Mouse (Mus musculus) spleen, postnatal 4 days (tissue): Measurements from ENCODE around the gene Mxra8.

Source experiments
- DNase-seq, 2 experiments: peaks; one replicate each; pipeline ENCODE4 v3.0.0; 2022; ENCODE audit warnings: low spot score in 2 of 2

Mxra8 gene

DNA sequence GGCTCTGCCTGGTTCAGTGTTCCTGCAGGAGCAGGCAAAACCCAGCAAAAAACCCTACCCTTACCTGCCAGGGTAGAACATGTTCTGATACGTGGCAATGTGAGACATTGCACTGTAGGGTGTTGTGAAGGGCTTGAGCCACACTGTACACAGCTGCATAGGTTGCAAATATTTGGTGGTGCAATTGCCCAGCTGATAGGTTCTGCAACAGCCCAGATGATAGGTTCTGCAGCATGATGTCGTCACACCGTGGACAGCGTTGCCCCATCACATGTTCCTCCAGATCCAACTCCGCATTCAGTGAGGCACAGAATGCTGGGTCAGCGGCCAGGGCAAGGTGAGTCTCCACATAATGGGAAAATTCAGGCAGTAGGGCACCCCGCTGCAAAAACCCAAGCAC, 22.3 kb downstream of the Mxra8 start:
- no peak for DNase-seq

DNA sequence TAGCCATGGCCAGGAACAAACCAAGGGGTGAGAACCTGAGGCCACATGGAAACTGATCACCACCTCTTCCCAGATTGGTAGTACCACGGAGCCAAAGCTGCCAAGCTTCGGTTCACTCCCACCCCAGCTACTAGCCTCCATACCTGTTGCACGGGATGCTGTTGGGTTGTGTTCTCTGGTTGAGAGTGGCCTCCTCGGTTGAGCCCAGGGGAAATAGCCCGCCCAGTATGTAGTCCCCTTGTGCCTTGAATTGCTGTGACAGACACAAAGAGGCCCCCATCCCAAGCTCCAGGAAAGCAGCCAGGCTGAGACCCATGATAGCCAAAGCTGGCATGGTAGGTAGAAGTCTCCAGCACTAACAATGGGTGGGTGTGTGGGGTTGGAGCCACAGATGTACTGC, 23.5 kb downstream of the Mxra8 start, which contains the start of gene Tas1r3:
Gene Tas1r3, minus strand, starts transcription at position 362 of the 400 bp plus-strand sequence.
- DNase-seq: no peak

DNA sequence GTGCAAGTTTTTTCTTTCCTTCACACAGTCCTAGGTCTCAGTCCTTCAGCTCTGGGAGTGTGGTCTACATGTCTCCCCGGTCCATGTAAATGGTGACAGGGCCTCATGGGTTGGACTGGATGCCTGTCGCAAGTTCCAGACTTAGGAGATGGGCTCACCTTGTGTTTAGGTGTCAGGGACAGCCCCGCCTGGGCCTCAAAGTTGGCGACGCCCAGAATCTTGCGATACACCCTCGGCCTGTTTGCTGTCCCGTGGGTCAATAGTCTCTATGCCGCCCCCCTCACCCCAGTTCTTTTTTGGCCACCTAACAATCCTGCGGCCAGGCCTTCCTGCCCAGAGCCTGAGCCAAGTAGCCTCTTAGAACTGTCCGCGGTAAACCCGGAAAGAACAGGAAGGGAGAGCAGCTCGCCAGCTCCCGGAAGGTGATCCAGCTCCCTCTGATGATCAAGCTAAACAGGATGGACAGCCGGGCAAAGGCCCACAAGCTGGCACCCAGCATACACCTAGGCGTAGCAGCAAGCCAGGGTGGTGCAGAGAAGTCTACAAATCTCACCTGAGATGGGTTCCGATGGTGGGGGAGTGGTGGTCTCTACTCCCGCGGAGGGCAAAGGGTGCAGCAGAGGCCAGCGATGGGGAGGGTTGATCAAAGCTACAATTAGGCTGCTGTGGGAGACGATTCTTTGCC, 29.3 kb downstream of the Mxra8 start:
- no peak for DNase-seq

DNA sequence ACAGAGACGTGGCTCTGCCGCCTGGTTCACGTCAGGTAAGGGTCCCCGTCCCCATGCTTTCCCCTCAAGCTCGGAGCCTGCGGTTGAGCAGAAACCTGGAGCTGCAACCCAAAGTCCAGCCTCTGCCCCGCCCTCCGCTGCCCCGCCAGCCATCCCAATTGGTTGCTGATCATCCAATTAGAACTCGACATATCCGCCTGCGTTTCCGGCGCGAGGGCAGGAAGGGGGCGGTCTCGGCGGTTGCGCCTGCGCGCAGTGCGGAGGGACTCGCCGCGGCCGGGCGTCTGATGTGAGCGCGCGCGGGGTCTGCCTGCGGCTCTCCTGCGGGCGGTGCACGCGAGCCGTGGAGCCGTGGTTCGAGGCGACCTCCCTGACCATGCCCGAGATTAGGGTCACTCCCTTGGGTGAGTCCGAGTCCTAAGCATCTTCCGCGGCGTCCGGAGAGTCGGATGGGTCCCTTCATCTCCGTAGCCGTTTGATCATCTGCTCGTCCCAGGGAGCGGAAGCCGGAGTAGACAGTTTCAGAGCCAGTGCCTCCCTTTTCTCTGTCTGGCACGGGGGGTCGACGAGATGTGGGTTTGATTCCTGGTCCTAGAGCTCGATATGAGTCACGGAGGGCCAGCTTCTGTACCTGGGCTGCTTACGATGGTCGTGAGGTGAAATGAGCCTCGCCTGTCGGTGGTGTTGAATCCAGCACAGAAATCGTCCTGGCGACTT, 30.0 kb downstream of the Mxra8 start, which contains the start of the genes Cptp and Ints11:
Gene Cptp, minus strand, starts transcription at position 124 of the 717 bp plus-strand sequence.
Gene Ints11, plus strand, starts transcription at position 230 of the 717 bp plus-strand sequence.
- peak; percentile 97 to 98 for DNase-seq

DNA sequence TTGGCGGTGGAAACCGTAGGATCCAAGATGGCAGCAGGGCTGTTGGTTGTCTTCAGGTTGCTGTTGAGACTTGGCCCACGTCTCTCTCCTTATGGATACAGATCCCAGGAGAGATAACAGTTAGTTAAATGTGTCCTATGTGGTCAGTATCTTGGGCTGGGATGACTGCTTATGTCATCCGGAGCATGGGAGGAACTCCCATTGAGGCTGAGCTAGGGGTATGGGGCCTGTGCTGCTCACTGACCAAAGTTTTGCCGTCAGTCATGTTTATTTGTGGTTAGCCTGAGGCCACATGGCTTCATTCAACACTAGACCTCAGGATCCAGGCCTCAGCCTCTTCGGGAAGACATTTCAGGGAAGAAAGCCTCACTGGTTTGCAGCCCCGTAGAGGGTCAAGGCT, 31.9 kb downstream of the Mxra8 start:
- no peak for DNase-seq

DNA sequence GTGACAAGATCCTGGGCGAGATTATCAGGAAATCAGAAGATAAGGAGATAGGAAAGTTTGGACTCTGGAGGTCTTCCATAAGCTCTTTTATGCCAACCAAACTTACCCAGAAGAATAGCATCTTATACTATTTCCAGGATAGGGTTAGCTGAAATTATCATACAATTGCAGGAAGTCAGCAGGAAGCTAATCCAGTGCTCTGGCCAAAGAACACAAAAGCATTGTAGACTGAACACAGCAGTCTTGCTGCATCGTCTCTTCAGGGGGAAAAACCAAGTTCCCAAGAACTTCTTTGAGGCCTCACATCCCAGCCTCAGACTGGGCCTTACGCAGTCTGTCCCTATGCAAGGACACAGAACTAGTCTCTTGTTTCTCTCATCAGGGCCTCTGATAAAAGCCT, 44.1 kb downstream of the Mxra8 start:
- DNase-seq: no peak

DNA sequence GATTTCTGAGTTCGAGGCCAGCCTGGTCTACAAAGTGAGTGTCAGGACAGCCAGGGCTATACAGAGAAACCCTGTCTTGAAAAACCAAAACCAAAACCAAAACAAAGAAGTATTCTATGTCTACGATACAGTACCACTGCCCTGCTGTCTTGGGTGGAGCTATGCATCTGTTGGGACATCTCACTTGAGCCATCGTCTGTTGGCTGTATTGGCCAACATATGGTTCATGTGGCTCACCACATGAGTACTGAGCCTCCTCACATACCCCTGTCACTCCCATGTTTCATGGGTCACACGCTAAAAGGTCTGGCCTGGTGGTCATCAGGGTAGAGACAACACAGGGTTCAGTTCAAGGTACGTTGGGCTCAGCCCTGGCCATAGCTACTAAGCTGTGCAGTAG, 46.9 kb downstream of the Mxra8 start:
- DNase-seq: no peak

DNA sequence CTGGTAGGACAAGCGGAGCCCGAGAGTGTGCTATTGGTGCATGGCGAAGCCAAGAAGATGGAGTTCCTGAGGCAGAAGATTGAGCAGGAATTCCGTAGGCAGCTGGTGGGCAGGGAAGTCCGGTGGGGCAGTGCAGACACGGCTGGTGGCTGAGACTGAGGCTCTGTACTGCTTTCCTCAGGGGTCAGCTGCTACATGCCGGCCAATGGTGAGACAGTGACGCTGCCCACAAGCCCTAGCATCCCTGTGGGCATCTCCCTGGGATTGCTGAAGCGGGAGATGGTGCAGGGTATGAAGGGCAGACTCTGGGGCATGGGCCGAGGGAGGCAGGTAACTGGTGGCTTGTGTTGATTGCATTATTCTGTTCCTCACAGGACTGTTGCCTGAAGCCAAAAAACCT, 48.2 kb downstream of the Mxra8 start:
- peak; percentile 10 to 53 for DNase-seq

DNA sequence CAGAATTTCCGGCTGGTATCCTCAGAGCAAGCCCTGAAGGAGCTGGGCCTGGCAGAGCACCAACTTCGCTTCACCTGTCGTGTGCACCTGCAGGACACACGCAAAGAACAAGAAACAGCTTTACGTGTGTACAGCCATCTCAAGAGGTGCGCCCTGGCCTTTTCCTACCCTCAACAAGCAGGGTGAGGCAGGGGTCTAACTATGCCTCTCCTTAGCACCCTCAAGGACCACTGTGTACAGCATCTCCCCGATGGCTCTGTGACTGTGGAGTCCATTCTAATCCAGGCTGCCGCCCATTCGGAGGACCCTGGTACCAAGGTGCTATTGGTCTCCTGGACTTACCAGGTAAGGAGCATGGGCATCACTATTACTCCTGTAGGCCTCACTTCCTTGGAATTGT, 48.7 kb downstream of the Mxra8 start:
- peak; percentile 10 to 53 for DNase-seq

DNA sequence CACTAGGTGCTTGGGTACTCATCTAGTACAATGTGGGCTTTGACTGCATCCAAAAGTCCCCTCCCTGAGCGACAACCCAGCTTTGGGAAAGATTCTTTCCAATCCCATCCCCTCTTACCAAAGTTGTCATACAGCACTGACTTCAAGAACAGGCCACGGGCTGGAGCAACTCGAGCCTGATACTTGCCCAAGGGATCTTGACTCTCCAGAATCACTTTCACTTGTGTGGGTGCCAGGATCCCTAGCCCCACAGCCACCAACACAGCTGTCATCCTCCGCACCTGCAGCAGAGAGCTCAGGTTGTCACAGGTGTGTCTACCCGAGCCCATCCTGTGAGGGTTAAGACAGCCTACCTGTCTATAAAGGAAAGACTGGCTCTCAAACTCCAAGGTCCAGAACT, 49.8 kb downstream of the Mxra8 start:
- DNase-seq: peak in 1 of 2 experiments; percentile 56

DNA sequence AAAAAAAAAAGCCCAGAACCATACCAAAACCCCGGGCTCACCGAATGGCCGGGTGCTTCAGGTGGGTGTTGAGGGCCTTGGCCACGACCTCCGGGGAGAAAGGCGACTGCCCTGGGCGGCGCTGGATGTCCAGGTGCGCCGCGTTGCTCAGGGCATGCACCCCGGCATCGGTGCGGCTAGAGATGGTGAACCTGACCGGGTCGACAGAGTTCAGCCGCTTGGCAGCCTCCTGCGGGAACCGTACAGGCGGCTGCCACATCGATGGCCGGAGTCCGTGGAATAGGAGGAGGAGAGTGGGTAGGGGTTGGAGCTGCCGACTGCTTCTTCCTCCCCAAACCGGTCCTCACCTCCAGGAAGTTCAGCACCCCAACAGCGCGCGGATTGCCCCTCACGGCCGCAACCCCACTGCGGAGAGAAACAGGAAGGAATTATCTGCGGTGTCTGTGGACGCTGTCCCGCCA, 51.6 kb downstream of the Mxra8 start:
- DNase-seq: peak in 1 of 2 experiments; percentile 77

DNA sequence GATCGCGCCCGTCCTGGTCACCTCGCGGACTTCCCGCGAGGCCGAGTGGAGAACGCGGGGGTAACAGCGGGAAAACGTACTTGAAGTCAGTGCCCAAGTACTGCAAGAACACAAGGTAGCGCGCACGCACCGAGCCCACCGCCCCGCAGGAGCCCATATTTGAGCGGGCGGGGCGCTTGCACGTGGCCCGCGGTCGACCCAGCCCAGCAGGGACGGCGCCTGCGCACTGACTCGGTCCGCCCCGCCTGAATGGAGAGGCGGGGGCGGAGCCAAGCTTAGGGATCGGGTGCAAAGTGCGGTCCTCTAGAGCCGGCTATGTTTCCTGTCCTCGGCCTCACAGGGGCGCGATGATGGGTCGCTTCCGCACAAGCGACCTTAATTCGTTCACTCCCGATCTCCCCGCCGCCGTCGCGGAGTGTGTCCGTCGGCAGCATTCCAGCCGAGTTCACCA, 52.1 kb downstream of the Mxra8 start, which contains the start of the genes Pusl1 and Acap3:
Gene Pusl1, minus strand, starts transcription at position 231 of the 451 bp plus-strand sequence.
Gene Acap3, plus strand, starts transcription at position 272 of the 451 bp plus-strand sequence.
- peak; percentile 98 to 100 for DNase-seq

DNA sequence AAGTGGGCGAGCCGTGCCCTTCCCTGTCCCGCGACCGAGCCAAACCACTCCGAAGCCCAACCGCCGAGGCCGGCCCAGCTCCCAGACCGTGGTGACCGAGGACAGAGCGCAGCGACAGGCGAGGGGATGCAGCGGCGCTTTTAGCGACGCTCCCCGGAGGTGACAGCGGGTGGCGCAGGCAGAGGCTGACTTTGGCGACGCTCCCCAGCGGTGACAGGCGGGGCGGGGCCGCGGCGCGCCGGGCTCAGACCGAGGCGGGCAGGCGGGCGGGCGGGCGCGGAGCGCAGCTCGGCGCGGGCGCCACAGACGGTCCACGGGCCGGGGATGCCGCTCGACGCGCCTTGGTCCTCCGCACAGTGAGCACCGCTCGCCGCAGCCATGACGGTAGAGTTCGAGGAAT, 52.5 kb downstream of the Mxra8 start:
- peak; percentile 89 to 94 for DNase-seq

DNA sequence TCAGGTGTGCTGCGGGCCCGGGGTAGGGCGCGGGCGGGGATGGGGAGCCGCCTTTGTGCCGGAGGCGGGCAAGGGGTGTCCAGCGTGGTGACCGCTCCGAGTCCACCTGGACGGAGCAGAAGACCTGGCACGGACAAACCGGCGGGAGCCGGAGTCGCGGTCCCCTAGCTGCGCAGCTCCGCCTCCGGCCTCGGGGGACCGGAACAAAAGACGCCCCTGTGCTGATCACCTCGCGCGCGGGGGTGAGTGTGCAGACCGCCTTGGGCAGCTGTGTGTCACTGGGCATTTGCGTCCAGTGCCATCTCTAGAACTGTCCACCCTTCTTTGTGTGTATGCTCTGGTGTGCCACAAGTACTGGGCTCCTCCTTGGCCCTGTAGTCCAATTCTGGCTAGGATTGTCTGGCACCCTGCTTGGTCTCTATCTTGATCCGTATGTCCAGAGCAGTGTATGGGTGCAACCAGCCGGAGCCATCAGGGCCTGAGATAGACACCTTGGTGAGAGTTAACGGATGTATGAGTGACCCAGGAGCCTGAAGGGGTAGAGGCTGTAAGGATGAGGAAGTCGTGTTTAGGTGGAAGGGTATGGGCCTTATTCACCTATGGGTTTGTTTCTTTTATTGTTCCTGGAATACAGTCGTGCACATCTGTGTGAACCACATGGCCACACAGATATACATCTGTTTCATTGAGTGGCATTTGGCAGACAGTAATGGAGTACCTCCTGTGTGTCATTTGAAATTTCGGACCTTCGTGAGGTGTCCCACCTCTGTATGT, 53.1 kb downstream of the Mxra8 start:
- peak; percentile 56 to 84 for DNase-seq

DNA sequence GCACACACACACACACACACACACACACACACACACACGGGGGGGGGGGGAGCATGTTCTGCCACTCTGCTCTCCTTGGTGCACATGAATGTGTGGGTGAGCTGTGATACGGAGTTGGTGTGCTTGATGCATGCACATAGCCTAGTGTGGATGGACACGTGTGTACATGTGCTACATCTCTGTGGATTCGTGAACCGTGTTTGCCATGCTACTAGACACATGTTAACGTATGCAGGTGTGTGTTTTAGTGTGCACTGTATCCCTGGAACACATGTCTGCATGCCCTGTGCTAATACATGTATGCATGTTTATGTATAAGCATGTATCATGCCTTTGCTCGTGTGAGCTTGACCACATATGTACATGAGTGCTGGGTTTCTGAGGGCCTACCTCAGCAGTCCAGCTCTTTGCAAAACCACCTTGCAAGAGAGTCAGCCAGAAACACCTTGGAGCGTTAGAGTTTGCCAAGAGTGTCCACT, 53.8 kb downstream of the Mxra8 start:
- DNase-seq: peak in 1 of 2 experiments; percentile 57
